Mouse (Mus musculus) intestine, embryonic 14.5 days (tissue): Measurements from ENCODE around the gene Chst15. TPM values are rescaled to one million over a fixed set of nuclear protein-coding genes. Genes with fewer than 3 reads are reported as not detected.

Source experiments
- ATAC-seq: fragments of 200-750 bp; cut with Nextera tagmentation; replicated peaks from 2 replicates; pipeline ENCODE4 v1.8.0; 2017; ENCODE audit warnings: low read depth, moderate number of reproducible peaks, moderate TSS enrichment, moderate library complexity; ENCODE audit not compliant: low FRiP score, low TSS enrichment
- DNase-seq: peaks from one replicate; pipeline ENCODE4 v3.0.0-alpha.2; 2018; ENCODE audit warnings: low spot score
- H3K27ac ChIP-seq: fragments of 300-500 bp; sonication (generic); 2 replicates; pipeline ENCODE4 v1.5.1; 2014; ENCODE audit warnings: low read depth, mild to moderate bottlenecking, control low read depth
- H3K27me3 ChIP-seq: fragments of 300-500 bp; sonication (generic); replicated peaks from 2 replicates; pipeline ENCODE4 v1.6.1; 2014; ENCODE audit warnings: low read length, control low read depth; ENCODE audit not compliant: control insufficient read depth, insufficient read depth
- H3K36me3 ChIP-seq: fragments of 300-500 bp; sonication (generic); 2 replicates; pipeline ENCODE4 v1.6.1; 2014; ENCODE audit warnings: low read length, control low read depth; ENCODE audit not compliant: control insufficient read depth, insufficient read depth
- H3K4me1 ChIP-seq: fragments of 300-500 bp; sonication (generic); replicated peaks from 2 replicates; pipeline ENCODE4 v1.6.1; 2014; ENCODE audit warnings: low read length, control low read depth, mixed read lengths; ENCODE audit not compliant: control insufficient read depth, insufficient read depth
- H3K4me2 ChIP-seq: fragments of 300-500 bp; sonication (generic); 2 replicates; pipeline ENCODE4 v1.6.1; 2014; ENCODE audit warnings: low read length
- H3K4me3 ChIP-seq: fragments of 300-500 bp; sonication (generic); 2 replicates; pipeline ENCODE4 v1.5.1; 2014; ENCODE audit warnings: low read depth, low read length, control low read depth, mixed read lengths
- H3K9ac ChIP-seq: fragments of 300-500 bp; sonication (generic); 2 replicates; pipeline ENCODE4 v1.6.1; 2014; ENCODE audit warnings: mild to moderate bottlenecking, low read length
- H3K9me3 ChIP-seq: fragments of 300-500 bp; sonication (generic); 2 replicates; pipeline ENCODE4 v1.6.1; 2016; ENCODE audit warnings: low read length, control low read depth; ENCODE audit not compliant: control insufficient read depth
- WGBS: fragments of 180-500 bp; shearing (Covaris S2); extraction: QIAGEN DNeasy Blood & Tissue Kit; methylation state at CpG from one replicate; pipeline ENCODE4 v1.1.7; 2014; 5-methylcytosine and 5-hydroxymethylcytosine counted together
- polyA plus RNA-seq: library from polyadenylated mRNA; unstranded; fragments of >200 nt; fragmentation: Nextera tagmentation; extraction: Ambion mirVana; gene quantifications from 2 replicates; pipeline ENCODE4 v1.2.1, GENCODE M21; 2014

Chst15 gene
- polyA plus RNA-seq, 1 experiment from 2014 or later: 29.1 TPM

DNA sequence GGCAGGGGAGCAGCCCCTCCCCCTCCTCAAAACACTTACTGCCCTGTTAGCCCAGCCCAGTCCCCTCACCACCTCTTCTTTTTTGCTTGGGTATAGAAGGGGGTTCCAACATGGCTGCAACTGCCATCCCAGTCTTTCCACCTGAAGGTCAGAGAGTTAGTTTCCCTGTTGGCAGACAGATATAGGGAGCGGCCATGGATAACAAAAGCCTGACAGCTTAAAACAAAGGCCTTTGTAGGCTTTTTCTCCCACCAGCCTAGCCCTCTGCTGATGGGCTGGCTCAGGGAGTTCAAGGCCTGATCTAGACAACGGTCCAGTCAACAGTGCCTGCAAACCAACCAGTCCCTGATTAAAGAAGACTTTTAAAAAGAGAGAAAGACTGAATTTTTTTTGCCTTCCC, 26.1 kb upstream of the Chst15 start:
- 79% methylated on average over 2 of the region's 2 CpGs for WGBS
- ATAC-seq (no peak), DNase-seq (no peak)
- H3K4me3 ChIP-seq: no peak overlapping the region
- no peak overlapping the region for H3K27ac ChIP-seq
- H3K4me2 ChIP-seq: no peak overlapping the region
- no peak overlapping the region for H3K9ac ChIP-seq
- no peaks in the 10 kb centered on the region for H3K9me3 ChIP-seq
- no peaks in the 10 kb centered on the region; the same call in 1 of the 2 replicates for H3K4me1 ChIP-seq
- H3K27me3 ChIP-seq: no peaks in the 10 kb centered on the region
- no peaks in the 10 kb centered on the region for H3K36me3 ChIP-seq

GRCm38 (mm10) chr7:132339041-132339839, 22.2 kb upstream of the Chst15 start:
- Histone ChIP-seq H3K4me3 (no peak overlapping the region), H3K4me1 (peaks cover 9% of the 10 kb centered on the region; the same call in 1 of the 2 replicates), H3K9me3 (0 out of 2 replicates have a peak, but pooled peaks cover 2% of the 10 kb centered on the region), H3K36me3 (no peaks in the 10 kb centered on the region), H3K27ac (peak overlapping the region; percentile 59), H3K27me3 (no peaks in the 10 kb centered on the region), H3K4me2 (no peak overlapping the region), H3K9ac (no peak overlapping the region)
- ATAC-seq: no peak
- whole genome bisulfite sequencing: 71% methylated on average over 14 of the region's 14 CpGs
- DNase-seq: no peak

DNA sequence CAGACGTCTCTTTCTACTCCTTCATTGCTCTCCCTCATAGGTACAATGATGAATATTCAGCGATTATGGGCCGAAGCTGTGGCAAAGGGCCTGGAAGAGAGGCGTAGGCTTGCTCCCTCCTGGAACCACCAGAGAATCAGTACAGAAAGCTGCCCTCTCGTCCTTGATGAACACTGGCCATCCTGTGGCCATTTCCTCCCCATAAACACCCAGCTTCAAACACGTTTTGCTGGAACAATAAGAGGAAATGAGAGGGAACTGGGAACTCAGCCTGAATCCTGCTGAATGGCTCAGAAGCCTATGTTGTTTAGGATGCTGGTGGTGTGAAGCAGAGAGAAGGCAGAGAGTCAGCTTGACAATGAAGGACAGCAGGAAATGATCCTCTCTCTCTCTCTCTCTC, 21.3 kb upstream of the Chst15 start:
- Histone ChIP-seq H3K4me1 (peaks cover 9% of the 10 kb centered on the region; the same call in 1 of the 2 replicates), H3K4me2 (no peak overlapping the region), H3K27me3 (no peaks in the 10 kb centered on the region), H3K9ac (no peak overlapping the region), H3K36me3 (no peaks in the 10 kb centered on the region), H3K4me3 (no peak overlapping the region), H3K27ac (peak overlapping the region; percentile 59), H3K9me3 (0 out of 2 replicates have a peak, but pooled peaks cover 2% of the 10 kb centered on the region)
- WGBS: 62% methylated on average over 6 of the region's 6 CpGs
- no peak for ATAC-seq
- no peak for DNase-seq

- Histone ChIP-seq H3K9me3 (0 out of 2 replicates have a peak, but pooled peaks cover 2% of the 10 kb centered on the region), H3K9ac (no peak overlapping the region), H3K27me3 (no peaks in the 10 kb centered on the region), H3K4me2 (no peak overlapping the region), H3K4me3 (no peak overlapping the region), H3K27ac (no peak overlapping the region; the same call in 1 of the 2 replicates), H3K4me1 (peaks cover 11% of the 10 kb centered on the region; the same call in 1 of the 2 replicates), H3K36me3 (no peaks in the 10 kb centered on the region)
- 80% methylated on average over 11 of the region's 11 CpGs for WGBS
- ATAC-seq (no peak), DNase-seq (no peak)
Observed at GRCm38 (mm10) chr7:132337268-132337917, 20.4 kb upstream of the Chst15 start.

DNA sequence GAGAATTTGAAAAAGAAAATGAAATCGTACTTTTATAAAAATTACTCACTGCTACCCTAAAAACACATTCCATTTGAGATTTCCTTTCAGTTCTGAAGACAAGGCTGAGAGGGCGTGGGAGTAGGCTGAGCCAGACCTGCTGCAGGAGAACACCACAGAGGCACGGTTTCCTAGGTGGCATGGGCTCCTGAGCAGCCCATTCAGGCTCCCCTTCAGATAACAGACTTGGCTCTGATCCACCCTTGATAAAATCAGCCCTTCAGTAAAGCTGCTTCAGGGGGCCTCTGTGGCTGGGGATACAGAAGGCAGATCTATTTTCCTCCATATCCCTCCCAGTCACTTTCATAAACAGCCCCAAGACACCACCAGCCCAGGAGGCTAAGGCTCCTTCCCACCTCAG, 19.8 kb upstream of the Chst15 start:
- WGBS: 51% methylated on average over 3 of the region's 3 CpGs
- Histone ChIP-seq H3K27me3 (no peaks in the 10 kb centered on the region), H3K27ac (no peak overlapping the region; the same call in 1 of the 2 replicates), H3K9ac (no peak overlapping the region), H3K9me3 (0 out of 2 replicates have a peak, but pooled peaks cover 2% of the 10 kb centered on the region), H3K36me3 (no peaks in the 10 kb centered on the region), H3K4me3 (no peak overlapping the region), H3K4me1 (peaks cover 17% of the 10 kb centered on the region; the same call in 1 of the 2 replicates), H3K4me2 (no peak overlapping the region)
- DNase-seq (no peak), ATAC-seq (no peak)

GRCm38 (mm10) chr7:132335367-132335766, 18.3 kb upstream of the Chst15 start:
- WGBS: 86% methylated on average over 4 of the region's 4 CpGs
- H3K4me1 ChIP-seq: peaks cover 17% of the 10 kb centered on the region; the same call in 1 of the 2 replicates
- no peak overlapping the region for H3K4me3 ChIP-seq
- no peaks in the 10 kb centered on the region for H3K36me3 ChIP-seq
- H3K9me3 ChIP-seq: 0 out of 2 replicates have a peak, but pooled peaks cover 2% of the 10 kb centered on the region
- no peak overlapping the region for H3K27ac ChIP-seq
- H3K4me2 ChIP-seq: no peak overlapping the region
- no peak for ATAC-seq
- no peak for DNase-seq
- no peak overlapping the region for H3K9ac ChIP-seq
- no peaks in the 10 kb centered on the region for H3K27me3 ChIP-seq

GRCm38 (mm10) chr7:132333078-132333477, 16.1 kb upstream of the Chst15 start:
- Histone ChIP-seq H3K9ac (no peak overlapping the region), H3K27me3 (no peaks in the 10 kb centered on the region), H3K27ac (no peak overlapping the region), H3K9me3 (0 out of 2 replicates have a peak, but pooled peaks cover 2% of the 10 kb centered on the region), H3K4me2 (no peak overlapping the region), H3K4me1 (peaks cover 17% of the 10 kb centered on the region; the same call in 1 of the 2 replicates), H3K4me3 (no peak overlapping the region), H3K36me3 (no peaks in the 10 kb centered on the region)
- WGBS: 74% methylated on average over 1 of the region's 1 CpGs
- DNase-seq: no peak
- ATAC-seq: no peak

GRCm38 (mm10) chr7:132332176-132332575, 15.1 kb upstream of the Chst15 start:
- 41% methylated on average over 11 of the region's 11 CpGs for WGBS
- Histone ChIP-seq H3K27me3 (no peaks in the 10 kb centered on the region), H3K4me1 (0 out of 2 replicates have a peak, but pooled peaks cover 11% of the 10 kb centered on the region), H3K36me3 (no peaks in the 10 kb centered on the region), H3K27ac (no peak overlapping the region), H3K4me2 (no peak overlapping the region), H3K9ac (no peak overlapping the region), H3K4me3 (no peak overlapping the region), H3K9me3 (0 out of 2 replicates have a peak, but pooled peaks cover 2% of the 10 kb centered on the region)
- DNase-seq: no peak
- ATAC-seq: no peak
